Mouse (Mus musculus) embryonic facial prominence, embryonic 15.5 days (tissue): ENCODE measurements around the gene Tpd52l1. TPM values are rescaled to one million over a fixed set of nuclear protein-coding genes. Genes with fewer than 3 reads are reported as not detected.

Experiments used
- ATAC-seq: fragments of 200-750 bp; cut with Nextera tagmentation; 2 replicates; pipeline ENCODE4 v1.8.0; 2017; ENCODE audit warnings: low read depth, moderate TSS enrichment; ENCODE audit not compliant: insufficient number of reproducible peaks, low FRiP score, low TSS enrichment
- H3K27ac ChIP-seq: fragments of 300-500 bp; sonication (generic); replicated peaks from 2 replicates; pipeline ENCODE4 v1.5.1; 2015; ENCODE audit warnings: mild to moderate bottlenecking, inconsistent platforms
- H3K27me3 ChIP-seq: fragments of 300-500 bp; sonication (generic); 2 replicates; pipeline ENCODE4 v1.6.1; 2015; ENCODE audit warnings: inconsistent platforms
- H3K36me3 ChIP-seq: fragments of 300-500 bp; sonication (generic); 2 replicates; pipeline ENCODE4 v1.6.1; 2015; ENCODE audit warnings: mild to moderate bottlenecking, inconsistent platforms
- H3K4me1 ChIP-seq: fragments of 300-500 bp; sonication (generic); 2 replicates; pipeline ENCODE4 v1.6.1; 2015; ENCODE audit warnings: inconsistent platforms
- H3K4me2 ChIP-seq: fragments of 300-500 bp; sonication (generic); replicated peaks from 2 replicates; pipeline ENCODE4 v1.6.1; 2015; ENCODE audit warnings: mild to moderate bottlenecking, inconsistent platforms
- H3K4me3 ChIP-seq: fragments of 300-500 bp; sonication (generic); replicated peaks from 2 replicates; pipeline ENCODE4 v1.5.1; 2015; ENCODE audit warnings: mild to moderate bottlenecking, inconsistent platforms
- H3K9ac ChIP-seq: fragments of 300-500 bp; sonication (generic); 2 replicates; pipeline ENCODE4 v1.6.1; 2015; ENCODE audit warnings: inconsistent platforms
- H3K9me3 ChIP-seq: fragments of 300-500 bp; sonication (generic); replicated peaks from 2 replicates; pipeline ENCODE4 v1.6.1; 2016; ENCODE audit warnings: inconsistent platforms
- WGBS: fragments of 180-500 bp; shearing (Covaris S2); methylation state at CpG from one replicate; pipeline ENCODE4 v1.1.7; 2015; 5-methylcytosine and 5-hydroxymethylcytosine counted together
- polyA plus RNA-seq: library from polyadenylated mRNA; unstranded; fragments of >200 nt; fragmentation: Nextera tagmentation; extraction: Ambion mirVana; gene quantifications from 2 replicates; pipeline ENCODE4 v1.2.1, GENCODE M21; 2015

Gene Tpd52l1
- 25.2 and 26.1 TPM in 2 replicates for polyA plus RNA-seq

DNA sequence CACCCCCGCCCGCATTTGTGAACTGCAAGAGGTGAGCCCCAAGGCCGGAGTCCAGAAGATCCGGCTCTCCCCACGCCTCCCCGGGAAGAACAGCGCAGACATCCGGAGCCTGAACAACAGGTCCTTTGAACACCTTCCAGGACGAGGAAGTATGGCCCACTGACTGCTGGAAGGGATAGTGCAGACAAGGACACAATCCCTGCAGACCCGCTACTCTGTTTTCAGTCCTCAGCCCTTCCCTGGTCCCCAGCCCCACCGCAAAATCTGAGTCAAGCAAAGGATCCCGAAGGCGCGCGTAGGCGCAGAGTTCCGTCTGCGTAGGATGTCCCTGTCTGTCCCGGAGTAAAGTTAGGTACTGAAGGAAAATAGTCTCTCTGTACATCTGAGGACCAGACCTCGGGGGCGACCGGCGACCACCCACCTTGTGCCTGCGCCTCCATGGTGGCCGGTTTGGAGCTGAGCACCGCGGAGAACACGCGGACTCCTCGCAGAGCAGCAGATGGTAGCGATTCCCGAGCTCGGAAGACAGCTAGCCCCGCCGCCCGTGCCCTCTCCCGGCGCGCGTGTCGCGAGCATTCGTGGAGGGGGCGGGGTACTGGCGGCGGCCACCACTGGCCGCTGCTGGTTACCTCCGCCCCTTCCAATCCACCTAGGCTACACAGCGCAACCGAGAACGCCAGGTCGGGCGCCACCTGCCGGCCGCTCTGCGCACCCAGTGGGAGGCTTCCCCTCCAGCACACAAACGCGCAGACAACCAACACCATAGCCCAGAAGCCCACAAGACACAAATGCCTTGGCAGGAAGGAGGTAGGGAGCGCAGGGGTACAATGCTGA is at the start of gene Tpd52l1:
Gene Tpd52l1, minus strand, starts transcription at position 668 of the 834 bp plus-strand sequence.
- peak; percentile 96 for ATAC-seq
- Histone ChIP-seq H3K27ac (no peak within 1 kb of the TSS), H3K4me1 (no peaks in the 10 kb centered on the region), H3K9ac (peak within 1 kb of the TSS; percentile 39), H3K36me3 (no peaks in the 10 kb centered on the region), H3K9me3 (no peaks in the 10 kb centered on the region), H3K4me2 (peak within 1 kb of the TSS; percentile 78), H3K27me3 (no peaks in the 10 kb centered on the region), H3K4me3 (peak within 1 kb of the TSS; percentile 66)
- WGBS, result under 1% methylated on average over 59 of the region's 59 CpGs

DNA sequence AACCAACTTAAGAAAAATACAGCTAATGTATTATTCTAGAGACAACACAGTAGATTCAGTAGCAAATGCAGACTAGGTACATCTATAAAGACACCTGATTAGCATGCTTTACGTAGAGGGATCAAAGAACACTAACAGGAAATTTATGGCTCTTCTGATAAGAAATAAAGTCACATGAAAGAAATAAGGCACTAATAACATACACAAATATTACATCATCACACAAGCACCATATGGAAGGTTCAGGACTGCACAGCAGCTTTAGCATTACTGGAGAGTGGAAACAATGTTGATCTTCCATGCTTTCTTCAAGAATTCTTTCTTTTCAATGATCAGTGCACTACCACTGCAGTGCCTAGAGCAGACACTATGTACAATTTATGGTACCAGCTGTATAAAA is 48.5 kb upstream of the Tpd52l1 start:
- 88% methylated on average over 1 of the region's 1 CpGs for WGBS
- H3K4me3 ChIP-seq, result no peak overlapping the region
- no peak for ATAC-seq
- 0 out of 2 replicates have a peak, but pooled peaks cover 12% of the 10 kb centered on the region for H3K36me3 ChIP-seq
- H3K4me2 ChIP-seq, result no peak overlapping the region
- no peaks in the 10 kb centered on the region for H3K9me3 ChIP-seq
- H3K27ac ChIP-seq, result no peak overlapping the region
- no peak overlapping the region for H3K9ac ChIP-seq
- H3K27me3 ChIP-seq, result no peaks in the 10 kb centered on the region
- no peaks in the 10 kb centered on the region for H3K4me1 ChIP-seq

DNA sequence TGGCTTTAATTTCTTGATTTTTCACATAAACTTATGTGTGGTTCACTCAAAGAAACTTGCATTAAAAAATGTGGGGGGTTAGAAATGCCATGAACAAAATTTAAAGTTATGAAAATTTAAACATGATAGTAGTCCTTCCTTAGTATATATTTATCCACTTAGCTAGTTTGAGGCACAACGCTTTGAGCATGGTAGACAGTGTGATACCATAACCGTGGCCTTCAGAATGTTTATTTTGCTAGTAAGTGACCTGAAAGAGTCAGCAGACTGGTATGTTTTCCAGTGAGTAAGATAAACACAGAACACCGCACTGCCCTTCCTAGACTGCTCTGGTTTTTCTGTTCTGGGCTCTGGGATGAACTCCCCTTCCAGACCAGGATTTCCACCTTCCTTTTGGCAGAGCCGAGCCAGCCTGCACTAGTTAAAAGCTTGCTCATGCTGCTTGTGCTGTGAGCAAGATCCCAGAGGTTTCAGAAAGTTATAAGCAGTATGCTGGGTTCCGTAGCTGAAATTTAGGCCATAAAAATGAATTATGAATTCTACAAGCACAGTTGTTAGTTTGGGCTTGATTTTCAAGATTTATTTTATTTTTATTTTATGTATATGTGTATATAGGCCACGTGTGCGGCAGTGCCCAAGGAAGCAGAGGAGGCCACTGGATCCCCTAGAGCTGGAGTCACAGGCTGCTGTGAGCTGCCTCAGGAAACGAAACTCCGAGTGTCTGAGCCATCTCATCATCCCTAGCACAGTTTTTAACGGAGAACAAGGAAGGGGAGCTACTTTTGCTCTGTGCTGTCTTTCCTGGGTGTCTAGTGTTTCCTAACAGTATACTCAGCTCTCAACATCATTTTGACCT is 21.5 kb upstream of the Tpd52l1 start:
- peak; percentile 57; the same call in 1 of the 2 replicates for ATAC-seq
- no peak overlapping the region for H3K4me3 ChIP-seq
- no peaks in the 10 kb centered on the region for H3K4me1 ChIP-seq
- no peaks in the 10 kb centered on the region for H3K9me3 ChIP-seq
- H3K9ac ChIP-seq, result no peak overlapping the region
- no peak overlapping the region for H3K4me2 ChIP-seq
- no peaks in the 10 kb centered on the region for H3K36me3 ChIP-seq
- H3K27ac ChIP-seq, result no peak overlapping the region
- no peaks in the 10 kb centered on the region for H3K27me3 ChIP-seq
- WGBS, result 62% methylated on average over 10 of the region's 10 CpGs

DNA sequence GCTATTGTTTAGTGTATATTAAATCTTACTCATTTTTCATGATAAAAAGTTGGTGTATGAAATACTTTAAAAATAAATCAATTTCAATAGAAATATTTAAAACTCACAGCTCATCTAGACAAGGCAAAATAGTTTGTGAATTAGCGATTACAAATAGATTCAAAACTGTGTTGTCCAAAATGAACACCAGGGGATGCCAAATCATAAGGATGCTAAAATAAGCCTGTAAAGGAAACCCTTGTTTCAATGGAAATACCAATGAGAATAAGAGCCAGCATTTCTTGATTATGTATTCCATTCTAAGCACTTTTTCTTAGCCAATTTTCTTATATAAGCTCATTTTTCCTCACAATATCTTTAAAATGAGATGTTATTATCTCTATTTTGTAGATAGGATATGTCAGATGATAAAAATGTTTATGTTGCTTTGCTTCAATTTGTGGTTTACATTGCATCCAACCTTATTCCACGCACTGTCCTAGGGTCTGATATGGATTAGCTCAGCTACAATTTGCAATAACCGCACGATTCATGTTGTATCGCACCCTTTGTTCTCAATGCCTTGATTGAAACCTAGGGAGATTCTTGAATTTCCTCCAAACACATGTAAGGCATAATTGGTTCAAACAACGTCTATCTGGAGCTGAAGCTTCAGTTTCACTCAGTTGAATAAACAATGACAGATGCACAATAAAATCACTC is 20.2 kb upstream of the Tpd52l1 start:
- Histone ChIP-seq H3K9ac (no peak overlapping the region), H3K9me3 (no peaks in the 10 kb centered on the region), H3K4me2 (no peak overlapping the region), H3K4me1 (no peaks in the 10 kb centered on the region), H3K27ac (no peak overlapping the region), H3K36me3 (no peaks in the 10 kb centered on the region), H3K4me3 (no peak overlapping the region), H3K27me3 (no peaks in the 10 kb centered on the region)
- WGBS, result 57% methylated on average over 6 of the region's 6 CpGs
- ATAC-seq, result no peak

DNA sequence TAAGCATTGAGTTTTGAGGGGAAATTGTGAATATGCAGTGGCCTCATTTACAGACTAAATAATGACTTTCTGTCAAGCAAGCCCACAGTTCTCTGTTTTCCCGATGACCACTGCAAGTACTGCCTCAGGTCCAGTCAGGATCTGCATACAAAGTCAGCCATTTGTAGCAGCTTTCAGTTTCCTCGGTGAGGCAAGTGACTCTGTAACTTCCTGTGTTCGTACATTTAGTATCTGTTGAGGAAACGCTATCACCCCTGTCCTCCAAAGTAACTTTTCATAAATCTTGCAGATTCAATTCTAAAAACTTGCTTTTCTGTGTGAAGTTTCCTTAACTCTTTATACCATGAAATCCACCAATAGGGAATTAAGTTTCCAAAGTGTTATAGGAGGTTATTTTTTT is 19.7 kb upstream of the Tpd52l1 start:
- H3K27ac ChIP-seq, result no peak overlapping the region

DNA sequence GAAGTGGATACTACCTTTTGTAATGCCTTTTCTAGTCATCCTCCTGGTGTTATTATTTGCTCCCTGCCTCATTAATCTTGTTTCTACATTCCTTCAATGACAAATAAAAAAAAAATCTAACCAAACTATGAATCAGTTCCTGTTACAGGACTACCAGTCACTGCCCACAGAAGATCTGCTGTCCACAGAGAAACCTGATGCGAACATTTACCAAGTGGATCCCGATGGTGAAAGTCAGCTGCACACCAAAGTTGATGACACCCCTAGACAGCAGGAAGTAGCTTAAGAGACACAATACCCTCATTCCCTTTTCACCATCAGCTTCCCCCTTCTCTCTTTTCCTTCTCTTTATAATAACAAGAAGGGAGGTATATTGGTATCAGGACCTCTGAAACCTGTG is 17.3 kb upstream of the Tpd52l1 start:
- no peak overlapping the region for H3K9ac ChIP-seq
- 96% methylated on average over 2 of the region's 2 CpGs for WGBS
- H3K4me3 ChIP-seq, result no peak overlapping the region
- H3K27ac ChIP-seq, result no peak overlapping the region
- H3K36me3 ChIP-seq, result no peaks in the 10 kb centered on the region
- no peak overlapping the region for H3K4me2 ChIP-seq
- no peaks in the 10 kb centered on the region for H3K9me3 ChIP-seq
- H3K4me1 ChIP-seq, result no peaks in the 10 kb centered on the region
- no peak for ATAC-seq
- no peaks in the 10 kb centered on the region for H3K27me3 ChIP-seq

More for the DNA sequence above, 19.7 kb upstream of the Tpd52l1 start:
- no peak for ATAC-seq
- no peak overlapping the region for H3K4me3 ChIP-seq
- H3K36me3 ChIP-seq, result no peaks in the 10 kb centered on the region
- no peak overlapping the region for H3K9ac ChIP-seq
- H3K4me1 ChIP-seq, result no peaks in the 10 kb centered on the region
- H3K27me3 ChIP-seq, result no peaks in the 10 kb centered on the region
- 68% methylated on average over 4 of the region's 4 CpGs for WGBS
- no peak overlapping the region for H3K4me2 ChIP-seq
- H3K9me3 ChIP-seq, result no peaks in the 10 kb centered on the region

DNA sequence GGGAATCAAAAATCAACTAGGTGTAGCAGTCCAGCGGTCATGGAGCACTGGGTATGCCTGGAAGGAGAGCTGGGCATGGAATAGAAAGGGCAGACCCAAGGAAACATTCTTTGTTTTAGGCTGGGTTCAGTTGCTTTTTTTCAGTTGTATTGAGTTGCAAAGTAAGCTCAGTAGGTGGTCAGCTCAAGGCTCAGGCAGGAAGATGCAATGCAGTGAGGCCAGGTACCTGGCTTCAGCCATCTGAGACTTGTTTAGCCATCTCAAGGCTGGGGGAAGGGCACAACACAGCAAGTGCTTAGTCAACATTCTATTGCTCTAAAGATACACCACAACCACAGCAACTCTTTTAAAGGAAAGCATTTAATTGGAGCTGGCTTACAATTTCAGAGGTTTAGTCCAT is 11.0 kb upstream of the Tpd52l1 start:
- Histone ChIP-seq H3K27me3 (no peaks in the 10 kb centered on the region), H3K36me3 (no peaks in the 10 kb centered on the region), H3K4me2 (no peak overlapping the region), H3K9ac (no peak overlapping the region), H3K4me3 (no peak overlapping the region), H3K9me3 (no peaks in the 10 kb centered on the region), H3K27ac (no peak overlapping the region), H3K4me1 (no peaks in the 10 kb centered on the region)
- 29% methylated on average over 1 of the region's 1 CpGs for WGBS
- ATAC-seq, result no peak

DNA sequence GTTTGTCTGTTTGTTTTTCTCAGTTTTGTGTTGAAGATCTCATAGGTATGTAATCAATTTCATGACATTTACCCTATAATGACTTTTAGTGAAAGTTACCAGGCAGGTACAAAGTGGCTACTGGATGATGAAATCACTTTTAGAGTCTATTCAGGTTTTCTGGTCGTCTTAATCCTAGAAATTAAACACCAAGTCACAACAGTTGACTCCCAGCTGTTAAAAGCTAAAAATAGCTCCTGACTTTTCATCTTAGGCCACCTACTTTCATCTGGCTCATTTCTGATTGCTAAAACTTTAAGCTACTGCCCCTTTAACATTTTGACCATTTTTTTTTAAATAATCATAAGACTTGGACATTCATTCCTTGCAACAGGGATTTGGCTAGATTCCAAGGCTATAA is 1.3 kb upstream of the Tpd52l1 start:
- H3K27ac ChIP-seq, result no peak overlapping the region
- no peaks in the 10 kb centered on the region for H3K9me3 ChIP-seq
- no peaks in the 10 kb centered on the region for H3K36me3 ChIP-seq
- no peak overlapping the region for H3K9ac ChIP-seq
- H3K4me2 ChIP-seq, result no peak overlapping the region
- H3K4me3 ChIP-seq, result no peak overlapping the region
- no peaks in the 10 kb centered on the region for H3K4me1 ChIP-seq
- WGBS, result 40% methylated on average over 1 of the region's 1 CpGs
- no peaks in the 10 kb centered on the region for H3K27me3 ChIP-seq
- no peak for ATAC-seq

DNA sequence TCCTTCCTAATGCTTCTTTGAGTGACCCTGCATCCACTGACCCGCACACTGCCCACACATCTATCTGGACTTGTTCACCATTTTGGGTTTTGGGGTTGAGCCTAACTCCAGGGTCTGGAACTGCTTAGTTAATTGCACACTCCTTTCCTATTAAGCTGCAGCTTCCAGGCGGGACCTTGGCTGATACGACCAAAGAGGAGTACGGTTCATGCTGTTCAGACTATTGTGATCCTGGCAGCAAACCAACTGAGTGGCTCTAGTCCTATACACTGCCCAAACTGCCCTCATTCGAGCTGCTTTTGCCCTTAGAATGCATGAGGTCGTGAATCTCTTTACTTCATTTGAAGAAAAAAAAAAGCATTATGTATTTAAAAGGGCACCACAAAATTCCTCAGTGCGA is 1.6 kb downstream of the Tpd52l1 start:
- no peak for ATAC-seq
- Histone ChIP-seq H3K27ac (no peak overlapping the region), H3K9me3 (no peaks in the 10 kb centered on the region), H3K4me1 (no peaks in the 10 kb centered on the region), H3K36me3 (no peaks in the 10 kb centered on the region), H3K4me3 (no peak overlapping the region), H3K27me3 (no peaks in the 10 kb centered on the region), H3K4me2 (no peak overlapping the region), H3K9ac (no peak overlapping the region)
- 57% methylated on average over 7 of the region's 7 CpGs for WGBS

DNA sequence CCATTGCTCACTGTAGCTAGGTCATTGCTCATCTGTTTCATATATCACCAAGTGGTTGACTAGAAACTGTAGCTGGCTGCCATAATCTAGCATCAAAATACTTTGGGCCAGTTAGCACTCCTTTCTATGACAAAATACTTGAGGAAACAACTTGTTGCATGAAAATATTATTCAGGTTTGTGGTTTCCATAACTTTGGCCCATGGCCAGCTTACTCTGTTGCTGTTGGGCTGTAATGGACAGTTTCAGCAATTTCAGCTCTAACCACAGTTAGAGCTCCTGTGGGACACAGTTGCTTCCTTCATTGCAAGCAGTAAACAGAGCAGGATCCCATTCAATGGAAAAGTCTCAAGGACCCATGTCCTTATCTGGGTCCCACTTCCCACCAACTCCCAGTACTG is 4.3 kb downstream of the Tpd52l1 start:
- H3K4me2 ChIP-seq, result no peak overlapping the region
- H3K4me1 ChIP-seq, result no peaks in the 10 kb centered on the region
- H3K4me3 ChIP-seq, result no peak overlapping the region
- no peaks in the 10 kb centered on the region for H3K27me3 ChIP-seq
- H3K36me3 ChIP-seq, result no peaks in the 10 kb centered on the region
- no peak overlapping the region for H3K27ac ChIP-seq
- H3K9ac ChIP-seq, result no peak overlapping the region
- ATAC-seq, result no peak
- no peaks in the 10 kb centered on the region for H3K9me3 ChIP-seq

DNA sequence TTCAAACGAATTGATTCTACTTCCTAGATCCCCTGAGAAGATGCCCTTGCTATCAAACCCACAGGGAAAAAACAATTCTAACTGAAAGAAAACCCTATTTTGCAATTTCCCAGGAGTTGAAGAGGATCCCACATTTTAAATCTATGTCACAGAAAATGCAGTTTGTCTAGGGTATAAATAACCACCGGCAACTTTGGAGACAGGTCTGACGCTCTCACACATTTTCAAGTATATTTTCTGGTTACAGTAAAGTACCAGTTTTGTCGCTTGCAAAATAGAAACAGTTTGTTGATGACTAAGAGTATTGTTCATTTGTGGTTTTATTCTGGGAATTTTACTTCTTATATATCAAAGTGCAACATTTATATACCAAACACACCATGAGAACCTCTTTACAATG is 9.7 kb downstream of the Tpd52l1 start:
- no peak for ATAC-seq
- no peaks in the 10 kb centered on the region for H3K4me1 ChIP-seq
- no peaks in the 10 kb centered on the region for H3K27me3 ChIP-seq
- H3K36me3 ChIP-seq, result no peaks in the 10 kb centered on the region
- no peak overlapping the region for H3K27ac ChIP-seq
- H3K9me3 ChIP-seq, result no peaks in the 10 kb centered on the region
- no peak overlapping the region for H3K9ac ChIP-seq
- 74% methylated on average over 4 of the region's 4 CpGs for WGBS
- no peak overlapping the region for H3K4me2 ChIP-seq
- H3K4me3 ChIP-seq, result no peak overlapping the region
